ENCODE assay signal across 9 mouse cellular contexts in genomic region chr2:152189640-152190039, GRCm38 (mm10). TPM values are rescaled to one million over a fixed set of nuclear protein-coding genes. Genes with fewer than 3 reads are reported as not detected.
DNase-seq lines count a peak whose midpoint lies in the region; ATAC-seq and TF ChIP-seq lines count a peak whose summit lies in the region.
"Had no signal": no experiment of that assay in that cellular context is flagged by ENCODE, and none has a peak within 500 bp of the region (broad histone marks: within the 10 kb centered on the region; RNA-seq: fewer than 3 reads in every experiment).

No protein-coding gene starts in this region.

- no peak overlapping the region for H3K9ac ChIP-seq in forebrain, embryonic 16.5 days (replicated peaks; ENCODE audit: low read depth, low read length)
- peak overlapping the region; percentile 12 for H3K9ac ChIP-seq in heart, adult 2 months (ENCODE audit: low read depth, low read length)
- H3K9ac ChIP-seq: forebrain, postnatal 0 days had no signal

- TF ChIP-seq CTCF in heart, adult 2 months (IDR thresholded peaks at IDR 0.05): no peak

- no peaks in the 10 kb centered on the region for H3K27me3 ChIP-seq in forebrain, embryonic 10.5 days (ENCODE audit: poor library complexity, severe bottlenecking)
- no peaks in the 10 kb centered on the region for H3K27me3 ChIP-seq in forebrain, embryonic 16.5 days (replicated peaks; ENCODE audit: control insufficient read depth, insufficient read depth, low read length)
- H3K27me3 ChIP-seq in heart, adult 2 months (ENCODE audit: control insufficient read depth, insufficient read depth, low read length): no peaks in the 10 kb centered on the region

- H3K4me3 ChIP-seq in forebrain, embryonic 10.5 days: no peak overlapping the region
- no peak overlapping the region for H3K4me3 ChIP-seq in forebrain, embryonic 16.5 days (replicated peaks; ENCODE audit: low read length)
- H3K4me3 ChIP-seq in heart, adult 2 months: no peak overlapping the region

- no peaks in the 10 kb centered on the region for H3K36me3 ChIP-seq in forebrain, embryonic 10.5 days (replicated peaks)
- H3K36me3 ChIP-seq in forebrain, embryonic 16.5 days (ENCODE audit: control insufficient read depth, insufficient read depth): no peaks in the 10 kb centered on the region
- H3K36me3 ChIP-seq in heart, adult 2 months (ENCODE audit: control insufficient read depth, insufficient read depth, low read length): no peaks in the 10 kb centered on the region

- no peak for DNase-seq in forebrain, embryonic 10.5 days (ENCODE audit: extremely low spot score, low spot score)
- peak; percentile 10 for DNase-seq in 3134 (ENCODE audit: extremely low read depth, insufficient read length, low spot score)
- DNase-seq in heart, adult 2 months: peak; percentile 64 to 75
- DNase-seq in heart, postnatal 4 days: peak; percentile 53
- no peak for DNase-seq in thymus, adult 18-20 months
- DNase-seq in ovary, postnatal 36 days (ENCODE audit: low spot score): no peak
- no peak for DNase-seq in layer of hippocampus, adult 18-20 months (ENCODE audit: low spot score in 2 of 2)
- DNase-seq: forebrain, postnatal 0 days had no signal

- no peak for ATAC-seq in forebrain, embryonic 16.5 days
- ATAC-seq: forebrain, postnatal 0 days had no signal

- no peaks in the 10 kb centered on the region for H3K79me2 ChIP-seq in heart, adult 2 months (replicated peaks; ENCODE audit: control insufficient read depth, insufficient read depth, low read length)

- H3K4me2 ChIP-seq in forebrain, embryonic 16.5 days (ENCODE audit: low read length): no peak overlapping the region

- intact Hi-C loops in heart, adult 2 months (cut with DNase I): no loop called here

- peak; percentile 79; the same call in 1 of the 2 replicates for TF ChIP-seq EP300 in heart, adult 2 months (IDR thresholded peaks at IDR 0.05; ENCODE audit: insufficient read depth, low read depth, low read length)

- WGBS in forebrain, embryonic 10.5 days: 60% methylated on average over 9 of the region's 9 CpGs
- WGBS in forebrain, embryonic 16.5 days: 57% methylated on average over 9 of the region's 9 CpGs
- 17% methylated on average over 9 of the region's 9 CpGs for WGBS in heart, adult 2 months

- peaks cover 13% of the 10 kb centered on the region for H3K4me1 ChIP-seq in forebrain, embryonic 10.5 days
- H3K4me1 ChIP-seq in forebrain, embryonic 16.5 days (replicated peaks; ENCODE audit: control insufficient read depth, insufficient read depth, low read length): no peaks in the 10 kb centered on the region
- H3K4me1 ChIP-seq in heart, adult 2 months (ENCODE audit: control insufficient read depth, insufficient read depth, low read length): peaks cover 13% of the 10 kb centered on the region

- H3K9me3 ChIP-seq in forebrain, embryonic 10.5 days: no peaks in the 10 kb centered on the region
- H3K9me3 ChIP-seq in forebrain, embryonic 16.5 days (ENCODE audit: control insufficient read depth, low read length): no peaks in the 10 kb centered on the region

- peak overlapping the region; percentile 53 for H3K27ac ChIP-seq in forebrain, embryonic 10.5 days
- H3K27ac ChIP-seq in forebrain, embryonic 16.5 days (ENCODE audit: low read length): no peak overlapping the region
- H3K27ac ChIP-seq in heart, adult 2 months: peak overlapping the region; percentile 88

- no peak for TF ChIP-seq POLR2A in heart, adult 2 months (IDR thresholded peaks at IDR 0.05; ENCODE audit: insufficient read depth, low read depth, low read length)

RNA-seq across cellular contexts. Expression of gene Csnk2a1, which starts 37.0 kb away (rescaled TPM):
- 77.6 and 91.0 TPM in 2 replicates for polyA plus RNA-seq in forebrain, embryonic 10.5 days (2016; fragmentation: Nextera tagmentation; extraction: Ambion mirVana)
- 123 and 137 TPM in 2 replicates for polyA plus RNA-seq in forebrain, embryonic 16.5 days (2015; fragmentation: Nextera tagmentation; extraction: Ambion mirVana)
- total RNA-seq in heart, adult 2 months (2021): 10 to 100 TPM; 89.0 to 94.1 TPM
- polyA plus RNA-seq in heart, adult 2 months (2012; rRNA removed): 40.7 and 74.9 TPM in 2 replicates
- total RNA-seq in heart, postnatal 4 days (2021): 100 to 1,000 TPM in 1 of 2 experiments, 10 to 100 TPM in 1; 99.7 to 103 TPM
- 10 to 100 TPM; 92.6 to 95.5 TPM for total RNA-seq in layer of hippocampus, adult 18-20 months (2021)

RNA-seq across cellular contexts. Expression of gene Tcf15, which starts 46.3 kb away (rescaled TPM):
- polyA plus RNA-seq in forebrain, embryonic 10.5 days (2016; fragmentation: Nextera tagmentation; extraction: Ambion mirVana): 4.0 and 4.1 TPM in 2 replicates
- 1.3 and 1.5 TPM in 2 replicates for polyA plus RNA-seq in forebrain, embryonic 16.5 days (2015; fragmentation: Nextera tagmentation; extraction: Ambion mirVana)
- 10 to 100 TPM; 26.7 to 32.1 TPM for total RNA-seq in heart, adult 2 months (2021)
- polyA plus RNA-seq in heart, adult 2 months (2012; rRNA removed): 21.2 and 25.9 TPM in 2 replicates
- total RNA-seq in heart, postnatal 4 days (2021): 10 to 100 TPM; 29.6 to 38.0 TPM
- 1 to 10 TPM; 2.9 to 3.1 TPM for total RNA-seq in layer of hippocampus, adult 18-20 months (2021)

Comparison
In these comparisons a context has a peak if more than half of its experiments do, and no peak if none do; other contexts are left out.
1. DNase-seq: peak in 3134 (single experiment), heart, adult 2 months (2 of 2) and heart, postnatal 4 days (single experiment); none in forebrain, embryonic 10.5 days (single experiment), thymus, adult 18-20 months (0 of 2), ovary, postnatal 36 days (single experiment) and layer of hippocampus, adult 18-20 months (0 of 2).
2. RNA of gene Tcf15, which starts 46.3 kb away (total RNA-seq): 29.6 to 38.0 TPM in heart, postnatal 4 days and 26.7 to 32.1 TPM in heart, adult 2 months; 2.9 to 3.1 TPM in layer of hippocampus, adult 18-20 months; every median in the first group is over 4 times any median in the second.